Mouse (Mus musculus) megakaryocyte, embryonic 14.5 days (primary cell): Measurements from ENCODE around the gene Olfr1371.

Experiments used
- FLI1 ChIP-seq: IDR thresholded peaks from 2 replicates; pipeline ENCODE4 v1.6.1; 2012; ENCODE audit warnings: low read length, inconsistent platforms, mixed read lengths
- GATA1 ChIP-seq: IDR thresholded peaks from 3 replicates; pipeline ENCODE4 v1.6.1; 2012; ENCODE audit warnings: mixed read lengths, low read length, inconsistent platforms, borderline replicate concordance

DNA sequence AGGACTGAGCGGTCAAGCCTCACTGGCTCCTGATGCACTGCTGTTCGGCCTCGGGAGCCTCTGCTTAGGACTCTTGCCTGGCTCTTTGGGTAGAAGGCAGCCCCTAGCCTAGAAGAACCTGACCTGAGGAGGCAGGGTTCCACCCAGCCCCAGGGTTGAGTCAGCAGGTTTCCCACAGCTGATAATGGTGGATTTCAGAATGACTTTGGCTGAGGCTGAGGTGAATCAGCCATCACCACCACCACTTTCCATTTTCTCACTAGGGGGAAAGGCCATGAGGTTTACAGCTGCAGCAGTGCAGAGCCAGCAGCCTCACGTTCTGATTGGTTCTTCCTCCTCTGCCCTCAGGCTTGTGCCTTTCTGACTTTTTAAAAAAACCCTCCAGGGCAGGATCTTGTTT is 47.1 kb upstream of the Olfr1371 start:
- TF ChIP-seq FLI1 (no peak), GATA1 (no peak)
